7 mouse cellular contexts compared by ENCODE assay signal in genomic region chr9:21321513-21321835, GRCm38 (mm10). TPM values are rescaled to one million over a fixed set of nuclear protein-coding genes. Genes with fewer than 3 reads are reported as not detected.
DNase-seq lines count a peak whose midpoint lies in the region; ATAC-seq and TF ChIP-seq lines count a peak whose summit lies in the region.

No protein-coding gene starts in this region.

- H3K9me3 ChIP-seq in embryonic facial prominence, embryonic 11.5 days (replicated peaks; ENCODE audit: control insufficient read depth, low read length) = no peaks in the 10 kb centered on the region
- H3K9me3 ChIP-seq in stomach, postnatal 0 days (ENCODE audit: control insufficient read depth, low read length) = no peaks in the 10 kb centered on the region

- H3K27ac ChIP-seq in embryonic facial prominence, embryonic 11.5 days (replicated peaks; ENCODE audit: low read depth, low read length) = no peak overlapping the region
- no peak overlapping the region for H3K27ac ChIP-seq in stomach, postnatal 0 days (replicated peaks)

- no peaks in the 10 kb centered on the region for H3K27me3 ChIP-seq in embryonic facial prominence, embryonic 11.5 days (ENCODE audit: control insufficient read depth, insufficient read depth, low read length)
- H3K27me3 ChIP-seq in stomach, postnatal 0 days (ENCODE audit: control insufficient read depth, insufficient read depth, low read length) = no peaks in the 10 kb centered on the region

- TF ChIP-seq CTCF in stomach, postnatal 0 days (IDR thresholded peaks at IDR 0.05; ENCODE audit: low read depth) = no peak

- DNase-seq in 3T3-L1 (ENCODE audit: low read depth, low spot score) = peak; percentile 51
- peak; percentile 14 for DNase-seq in embryonic facial prominence, embryonic 11.5 days (ENCODE audit: low spot score)
- peak; percentile 37 to 41 for DNase-seq in heart, postnatal 14 days
- peak; percentile 53 to 56 for DNase-seq in kidney, postnatal 4 days
- no peak for DNase-seq in stomach, postnatal 0 days (ENCODE audit: low spot score)

- intact Hi-C loops in heart, postnatal 14 days (cut with DNase I) = no loop called here

- H3K4me1 ChIP-seq in embryonic facial prominence, embryonic 11.5 days (ENCODE audit: control insufficient read depth, insufficient read depth, low read length) = no peaks in the 10 kb centered on the region; the same call in 1 of the 2 replicates
- no peaks in the 10 kb centered on the region for H3K4me1 ChIP-seq in stomach, postnatal 0 days (replicated peaks; ENCODE audit: control insufficient read depth, insufficient read depth)

- 7% methylated on average over 6 of the region's 6 CpGs for WGBS in embryonic facial prominence, embryonic 11.5 days
- WGBS in stomach, postnatal 0 days = 9% methylated on average over 6 of the region's 6 CpGs

- peak overlapping the region; percentile 75 for H3K4me3 ChIP-seq in embryonic facial prominence, embryonic 11.5 days (ENCODE audit: low read depth, low read length)
- H3K4me3 ChIP-seq in stomach, postnatal 0 days (ENCODE audit: low read depth, low read length) = peak overlapping the region; percentile 67

- H3K36me3 ChIP-seq in embryonic facial prominence, embryonic 11.5 days (replicated peaks; ENCODE audit: control insufficient read depth, insufficient read depth, low read depth, low read length) = no peaks in the 10 kb centered on the region
- no peaks in the 10 kb centered on the region for H3K36me3 ChIP-seq in stomach, postnatal 0 days (ENCODE audit: control insufficient read depth, insufficient read depth, low read length)

- H3K9ac ChIP-seq in embryonic facial prominence, embryonic 11.5 days (replicated peaks; ENCODE audit: low read length) = peak overlapping the region; percentile 86
- peak overlapping the region; percentile 74; the same call in 1 of the 2 replicates for H3K9ac ChIP-seq in stomach, postnatal 0 days (ENCODE audit: low read length)

- TF ChIP-seq EP300 in stomach, postnatal 0 days (optimal IDR thresholded peaks at IDR 0.05) = no peak

- ATAC-seq in CD4-positive, CD25-positive, alpha-beta regulatory T cell, adult 4 months = peak; percentile 63
- no peak; the same call in 1 of the 2 replicates for ATAC-seq in embryonic facial prominence, embryonic 11.5 days (replicated peaks; ENCODE audit: insufficient number of reproducible peaks, low FRiP score, low TSS enrichment, low read depth)
- ATAC-seq in megakaryocyte progenitor cell, adult 5-6 weeks (replicated peaks; ENCODE audit: poor library complexity) = peak; percentile 54
- ATAC-seq in stomach, postnatal 0 days (ENCODE audit: low FRiP score, low TSS enrichment) = no peak

- H3K4me2 ChIP-seq in embryonic facial prominence, embryonic 11.5 days (ENCODE audit: low read depth, low read length) = peak overlapping the region; percentile 75
- H3K4me2 ChIP-seq in stomach, postnatal 0 days (replicated peaks; ENCODE audit: low read depth) = peak overlapping the region; percentile 84

RNA-seq across cellular contexts. Expression of gene Slc44a2, which starts 1.0 kb away (rescaled TPM):
- polyA plus RNA-seq in CD4-positive, CD25-positive, alpha-beta regulatory T cell, adult 4 months (2017; shearing (Covaris generic)) = 100 to 1,000 TPM; 242 to 364 TPM
- polyA plus RNA-seq in embryonic facial prominence, embryonic 11.5 days (2014; fragmentation: Nextera tagmentation; extraction: Ambion mirVana) = 86.0 and 89.8 TPM in 2 replicates
- 100 to 1,000 TPM; 105 to 116 TPM for total RNA-seq in heart, postnatal 14 days (2021)
- total RNA-seq in megakaryocyte progenitor cell, adult 5-6 weeks (2015) = 80.9 and 85.5 TPM in 2 replicates
- 66.8 and 68.2 TPM in 2 replicates for total RNA-seq in megakaryocyte progenitor cell, adult 5-6 weeks (2017)
- 55.2 and 62.6 TPM in 2 replicates for polyA plus RNA-seq in stomach, postnatal 0 days (2015; fragmentation: Nextera tagmentation; extraction: Ambion mirVana)

RNA-seq across cellular contexts. Expression of gene Ap1m2, which starts 9.3 kb away (rescaled TPM):
- 1 to 10 TPM; 2.4 to 2.9 TPM for polyA plus RNA-seq in CD4-positive, CD25-positive, alpha-beta regulatory T cell, adult 4 months (2017; shearing (Covaris generic))
- polyA plus RNA-seq in embryonic facial prominence, embryonic 11.5 days (2014; fragmentation: Nextera tagmentation; extraction: Ambion mirVana) = 15.9 and 16.3 TPM in 2 replicates
- under 1 TPM in 1 of 2 experiments, not detected in 1; 0.12 TPM for total RNA-seq in heart, postnatal 14 days (2021)
- total RNA-seq in megakaryocyte progenitor cell, adult 5-6 weeks (2015) = 0.32 and 0.57 TPM in 2 replicates
- total RNA-seq in megakaryocyte progenitor cell, adult 5-6 weeks (2017) = 0.44 and 2.8 TPM in 2 replicates
- polyA plus RNA-seq in stomach, postnatal 0 days (2015; fragmentation: Nextera tagmentation; extraction: Ambion mirVana) = 84.9 and 90.6 TPM in 2 replicates

RNA-seq across cellular contexts. Expression of gene Cdkn2d, which starts 30.3 kb away (rescaled TPM):
- polyA plus RNA-seq in CD4-positive, CD25-positive, alpha-beta regulatory T cell, adult 4 months (2017; shearing (Covaris generic)) = 100 to 1,000 TPM; 124 to 126 TPM
- 51.3 and 55.0 TPM in 2 replicates for polyA plus RNA-seq in embryonic facial prominence, embryonic 11.5 days (2014; fragmentation: Nextera tagmentation; extraction: Ambion mirVana)
- total RNA-seq in heart, postnatal 14 days (2021) = 10 to 100 TPM; 17.9 to 21.1 TPM
- 24.1 and 24.3 TPM in 2 replicates for total RNA-seq in megakaryocyte progenitor cell, adult 5-6 weeks (2015)
- total RNA-seq in megakaryocyte progenitor cell, adult 5-6 weeks (2017) = 11.2 and 16.1 TPM in 2 replicates
- 23.1 and 28.0 TPM in 2 replicates for polyA plus RNA-seq in stomach, postnatal 0 days (2015; fragmentation: Nextera tagmentation; extraction: Ambion mirVana)

RNA-seq across cellular contexts. Expression of gene Kri1, which starts 33.7 kb away (rescaled TPM):
- 10 to 100 TPM; 25.2 to 45.3 TPM for polyA plus RNA-seq in CD4-positive, CD25-positive, alpha-beta regulatory T cell, adult 4 months (2017; shearing (Covaris generic))
- 11.4 and 13.3 TPM in 2 replicates for polyA plus RNA-seq in embryonic facial prominence, embryonic 11.5 days (2014; fragmentation: Nextera tagmentation; extraction: Ambion mirVana)
- 10 to 100 TPM; 17.0 to 22.6 TPM for total RNA-seq in heart, postnatal 14 days (2021)
- total RNA-seq in megakaryocyte progenitor cell, adult 5-6 weeks (2015) = 33.8 and 38.8 TPM in 2 replicates
- 83.1 and 87.6 TPM in 2 replicates for total RNA-seq in megakaryocyte progenitor cell, adult 5-6 weeks (2017)
- polyA plus RNA-seq in stomach, postnatal 0 days (2015; fragmentation: Nextera tagmentation; extraction: Ambion mirVana) = 6.7 and 7.9 TPM in 2 replicates

RNA-seq across cellular contexts. Expression of gene Ilf3, which starts 46.2 kb away (rescaled TPM):
- polyA plus RNA-seq in CD4-positive, CD25-positive, alpha-beta regulatory T cell, adult 4 months (2017; shearing (Covaris generic)) = 100 to 1,000 TPM; 127 to 203 TPM
- polyA plus RNA-seq in embryonic facial prominence, embryonic 11.5 days (2014; fragmentation: Nextera tagmentation; extraction: Ambion mirVana) = 248 and 256 TPM in 2 replicates
- total RNA-seq in heart, postnatal 14 days (2021) = 10 to 100 TPM; 30.6 to 31.3 TPM
- total RNA-seq in megakaryocyte progenitor cell, adult 5-6 weeks (2015) = 55.7 and 56.9 TPM in 2 replicates
- 97.5 and 100 TPM in 2 replicates for total RNA-seq in megakaryocyte progenitor cell, adult 5-6 weeks (2017)
- polyA plus RNA-seq in stomach, postnatal 0 days (2015; fragmentation: Nextera tagmentation; extraction: Ambion mirVana) = 41.4 and 45.2 TPM in 2 replicates

Comparison
In these comparisons a context has a peak if more than half of its experiments do, and no peak if none do; other contexts are left out.
1. ATAC-seq: peak in CD4-positive, CD25-positive, alpha-beta regulatory T cell, adult 4 months (single experiment) and megakaryocyte progenitor cell, adult 5-6 weeks (single experiment); none in embryonic facial prominence, embryonic 11.5 days (single experiment) and stomach, postnatal 0 days (single experiment).